Mouse (Mus musculus) ES-E14 (cell line): ENCODE measurements around the gene Dnajc11. TPM values are rescaled to one million over a fixed set of nuclear protein-coding genes. Genes with fewer than 3 reads are reported as not detected.

Source experiments
- DNase-seq: peaks from one replicate; pipeline ENCODE4 v3.0.0-alpha.2; 2013; ENCODE audit warnings: low read depth, low spot score
- H3K27ac ChIP-seq: 2 replicates; pipeline ENCODE4 v1.5.1; 2012; ENCODE audit warnings: low read depth, mild to moderate bottlenecking, low read length, moderate library complexity, mixed read lengths; ENCODE audit not compliant: poor library complexity, insufficient read depth, severe bottlenecking
- H3K36me3 ChIP-seq: 2 replicates; pipeline ENCODE4 v1.6.1; 2012; ENCODE audit warnings: mild to moderate bottlenecking, low read length, moderate library complexity, mixed read lengths; ENCODE audit not compliant: control insufficient read depth, poor library complexity, insufficient read depth, severe bottlenecking
- H3K4me1 ChIP-seq, 2 experiments: fragments of 150-350 bp in 1 of 2; sonication (generic) in 1 of 2; 2 replicates each; pipeline ENCODE4 v1.6.1; 2012; ENCODE audit warnings: low read length in 2 of 2, mild to moderate bottlenecking in 1 of 2, mixed read lengths in 1 of 2; ENCODE audit not compliant: control insufficient read depth in 2 of 2, insufficient read depth in 2 of 2, poor library complexity in 1 of 2
- H3K4me3 ChIP-seq, 2 experiments: fragments of 150-350 bp in 1 of 2; sonication (generic) in 1 of 2; 2 replicates each; pipeline ENCODE4 v1.5.1; 2012; ENCODE audit warnings: low read length in 2 of 2, low read depth in 1 of 2, mild to moderate bottlenecking in 1 of 2, mixed read lengths in 1 of 2; ENCODE audit not compliant: insufficient read depth in 1 of 2, poor library complexity in 1 of 2, severe bottlenecking in 1 of 2
- H3K9ac ChIP-seq: 2 replicates; pipeline ENCODE4 v1.6.1; 2012; ENCODE audit warnings: low read depth, mild to moderate bottlenecking, low read length, mixed read lengths; ENCODE audit not compliant: poor library complexity, insufficient read depth, severe bottlenecking
- H3K9me3 ChIP-seq: fragments of 150-350 bp; sonication (generic); 2 replicates; pipeline ENCODE4 v1.6.1; 2012; ENCODE audit warnings: low read depth, mild to moderate bottlenecking, low read length; ENCODE audit not compliant: control insufficient read depth, insufficient read depth
- CHD2 ChIP-seq: IDR thresholded peaks from 2 replicates; pipeline ENCODE4 v1.6.1; 2014; ENCODE audit warnings: mild to moderate bottlenecking, low read depth, low read length, inconsistent platforms
- HCFC1 ChIP-seq: IDR thresholded peaks from 2 replicates; pipeline ENCODE4 v1.6.1; 2012; ENCODE audit warnings: low read length, inconsistent platforms, borderline replicate concordance; ENCODE audit not compliant: insufficient read depth
- MAFK ChIP-seq: IDR thresholded peaks from 2 replicates; pipeline ENCODE4 v1.6.1; 2014; ENCODE audit warnings: mild to moderate bottlenecking, low read depth, low read length, inconsistent platforms; ENCODE audit not compliant: insufficient read depth
- ZC3H11A ChIP-seq: IDR thresholded peaks from 2 replicates; pipeline ENCODE4 v1.6.1; 2012; ENCODE audit warnings: low read depth, mild to moderate bottlenecking, inconsistent platforms, low read length, borderline replicate concordance
- ZNF384 ChIP-seq: IDR thresholded peaks from 2 replicates; pipeline ENCODE4 v1.6.1; 2012; ENCODE audit warnings: low read depth, low read length, inconsistent platforms
- in situ Hi-C, 2 experiments: fragments of 600-800 bp; cut with MboI; formaldehyde crosslinking; loops; one replicate each; pipeline ENCODE4 v1.15.1; 2025; ENCODE audit warnings: low sequenced_read_pairs in 2 of 2, inconsistent platforms in 1 of 2; ENCODE audit not compliant: unreplicated experiment in 2 of 2
- total RNA-seq: library from RNA; depleted of rRNA; stranded (reverse); fragments of 300-350 nt; gene quantifications from 2 replicates; pipeline ENCODE4 v1.2.3, GENCODE M21; 2012

Dnajc11 gene
- total RNA-seq, 1 experiment: 98.2 TPM

DNA sequence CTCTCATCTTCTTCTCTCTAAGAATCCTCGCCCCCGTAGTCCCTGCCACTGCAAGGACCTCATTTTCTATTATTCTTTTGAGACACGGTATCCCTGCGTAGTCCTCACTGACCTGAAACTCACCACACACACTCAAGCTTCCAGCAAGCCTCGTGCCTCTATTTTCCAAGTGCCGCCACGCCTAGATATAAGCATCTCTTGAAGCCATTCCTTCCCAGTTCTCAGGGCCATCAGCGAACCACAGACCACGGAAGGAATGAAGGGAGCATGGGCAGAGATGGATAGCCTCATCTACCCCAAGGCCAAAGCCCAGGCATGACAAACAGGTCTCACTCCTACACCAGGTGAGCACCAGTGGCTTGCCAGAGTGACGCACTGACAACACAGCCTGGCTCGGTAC is 91.0 kb downstream of the Dnajc11 start:
- Histone ChIP-seq H3K36me3 (peaks cover 45% of the 10 kb centered on the region), H3K4me3 (no peak overlapping the region), H3K9me3 (no peaks in the 10 kb centered on the region), H3K4me1 (peaks cover 0 to 32% of the 10 kb centered on the region in 2 experiments; a peak in 2 of 4 replicates), H3K27ac (no peak overlapping the region), H3K9ac (no peak overlapping the region)
- no peak for TF ChIP-seq CHD2
- no peak for TF ChIP-seq MAFK
- TF ChIP-seq ZNF384: 0 out of 2 replicates have a peak, but pooled peaks have one; percentile 35
- TF ChIP-seq ZC3H11A: no peak
- in situ Hi-C loops: no loop called here
- no peak for DNase-seq

DNA sequence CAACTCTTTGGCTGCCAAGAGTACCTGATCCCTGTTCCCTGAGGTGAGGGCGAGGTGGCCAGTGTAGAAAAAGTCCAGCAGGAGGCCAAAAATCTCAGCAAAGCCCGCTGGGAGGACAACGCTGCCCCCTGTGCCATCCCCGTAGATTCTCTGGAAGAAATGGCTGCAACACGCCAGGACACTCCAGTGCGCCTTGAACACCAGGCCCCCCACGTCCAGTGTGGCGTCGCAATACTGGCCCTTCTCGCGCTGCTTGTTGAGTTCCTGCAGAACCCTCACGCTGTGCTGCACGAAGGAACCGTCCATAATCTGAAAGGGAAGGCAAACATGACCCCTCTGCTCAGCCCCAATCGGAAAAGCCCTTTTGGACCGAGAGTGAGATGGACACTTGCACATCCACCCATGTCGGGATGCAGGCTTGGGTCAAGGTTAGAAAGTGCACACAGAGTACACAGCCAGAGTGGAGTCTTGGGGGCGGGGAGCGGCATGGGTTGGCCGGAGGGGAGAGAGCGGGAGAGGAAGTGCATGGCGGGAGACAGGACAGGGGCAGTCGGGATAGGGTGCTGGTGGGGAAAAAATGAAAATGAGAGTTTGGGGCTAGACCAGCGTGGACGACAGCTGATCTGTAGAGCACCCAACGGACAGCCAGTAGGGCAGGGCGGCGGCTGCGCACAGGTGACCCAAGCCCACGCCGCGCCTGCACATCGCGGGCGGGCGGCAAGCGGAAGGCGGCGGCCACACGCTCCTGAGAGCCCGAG is 93.4 kb downstream of the Dnajc11 start:
- peaks cover 0 to 23% of the 10 kb centered on the region in 2 experiments; a peak in 2 of 4 replicates for H3K4me1 ChIP-seq
- TF ChIP-seq ZC3H11A (no peak), MAFK (no peak), HCFC1 (no peak), CHD2 (no peak), ZNF384 (no peak)
- H3K9ac ChIP-seq: peak overlapping the region; percentile 87
- peak overlapping the region; percentile 80 to 82 for H3K4me3 ChIP-seq
- H3K36me3 ChIP-seq: peaks cover 22% of the 10 kb centered on the region; the same call in 1 of the 2 replicates
- H3K27ac ChIP-seq: no peak overlapping the region
- no peaks in the 10 kb centered on the region for H3K9me3 ChIP-seq
- no peak for DNase-seq
- in situ Hi-C loops: no loop called here

DNA sequence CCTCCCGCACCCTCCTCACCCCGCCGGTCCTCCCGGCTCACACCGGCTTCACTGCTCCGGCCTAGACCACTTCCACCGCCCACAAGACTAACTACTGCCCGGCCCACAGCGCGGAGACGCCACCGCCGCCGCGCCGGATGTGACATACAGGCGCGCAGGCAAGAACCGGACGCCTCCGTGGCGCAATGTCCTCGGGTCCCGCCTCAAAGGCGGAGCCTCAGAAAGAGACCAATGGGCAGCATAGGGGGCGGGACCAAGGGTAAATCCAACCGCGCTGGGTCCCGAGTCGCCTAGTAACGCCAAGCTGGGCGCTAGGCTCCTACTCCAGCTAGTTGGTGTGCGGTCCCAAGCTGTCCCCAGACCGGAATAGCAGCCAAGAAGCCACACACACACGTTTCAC is 94.0 kb downstream of the Dnajc11 start, which contains the start of gene Zbtb48:
Gene Zbtb48, minus strand, starts transcription at position 148 of the 400 bp plus-strand sequence.
- H3K27ac ChIP-seq: no peak within 1 kb of the TSS

DNA sequence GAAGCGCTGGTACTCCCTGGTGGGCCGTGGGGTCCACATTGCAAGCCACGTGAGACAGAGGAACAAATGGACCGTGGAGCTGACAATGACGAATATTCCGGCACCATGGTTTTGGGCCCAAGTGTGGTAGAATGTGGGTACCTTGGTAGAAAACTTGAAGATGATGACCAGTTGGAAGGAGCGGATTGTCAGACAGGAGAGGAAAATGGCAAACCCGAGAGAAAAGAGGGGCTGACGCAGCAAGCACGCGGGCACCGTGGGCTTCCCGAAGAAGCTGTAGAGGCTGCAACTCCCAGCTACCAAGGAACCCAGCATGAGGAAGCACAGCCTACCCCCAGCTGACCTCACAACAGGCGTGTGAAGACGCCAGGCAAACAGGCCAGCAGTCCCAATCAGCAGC is 95.0 kb downstream of the Dnajc11 start:
- peak overlapping the region; percentile 57 to 82; a peak in 3 of 4 replicates for H3K4me3 ChIP-seq
- H3K36me3 ChIP-seq: peaks cover 19% of the 10 kb centered on the region; the same call in 1 of the 2 replicates
- H3K27ac ChIP-seq: no peak overlapping the region
- TF ChIP-seq ZC3H11A: no peak
- no peak for TF ChIP-seq HCFC1
- TF ChIP-seq CHD2: no peak
- no peak for TF ChIP-seq MAFK
- no peak for TF ChIP-seq ZNF384
- H3K4me1 ChIP-seq: peaks cover 2 to 26% of the 10 kb centered on the region in 2 experiments; a peak in 2 of 4 replicates
- peak overlapping the region; percentile 25; the same call in 1 of the 2 replicates for H3K9ac ChIP-seq
- DNase-seq: no peak
- no peaks in the 10 kb centered on the region for H3K9me3 ChIP-seq
- in situ Hi-C loops: no loop called here

More for the DNA sequence above, 94.0 kb downstream of the Dnajc11 start, which contains the start of gene Zbtb48:
- Histone ChIP-seq H3K4me3 (peak within 1 kb of the TSS; percentile 80 to 82), H3K36me3 (peaks cover 23% of the 10 kb centered on the region; the same call in 1 of the 2 replicates), H3K9ac (peak within 1 kb of the TSS; percentile 87), H3K9me3 (no peaks in the 10 kb centered on the region), H3K4me1 (peaks cover 0 to 26% of the 10 kb centered on the region in 2 experiments; a peak in 2 of 4 replicates)
- TF ChIP-seq HCFC1: no peak; the same call in 1 of the 2 replicates
- in situ Hi-C loops: no loop called here
- DNase-seq: peak; percentile 95
